Mouse (Mus musculus): Measurements from ENCODE around the gene Kcnip4. TPM values are rescaled to one million over a fixed set of nuclear protein-coding genes. Genes with fewer than 3 reads are reported as not detected.
A peak's percentile ranks its signal among the peaks of the same experiment; 100 is the strongest.

Gene Kcnip4
- polyA plus RNA-seq, 1 experiment from 2014 or later = 4.5 TPM

- DNase-seq (ENCODE audit: low spot score) (no peak), ATAC-seq (replicated peaks; ENCODE audit: low FRiP score, low TSS enrichment, low read depth) (no peak)
- Histone ChIP-seq H3K4me2 (ENCODE audit: low read length) (no peak overlapping the region), H3K9me3 (ENCODE audit: control insufficient read depth, low read length) (no peaks in the 10 kb centered on the region), H3K27me3 (replicated peaks; ENCODE audit: control insufficient read depth, insufficient read depth, low read length) (no peaks in the 10 kb centered on the region), H3K36me3 (ENCODE audit: control insufficient read depth, insufficient read depth, low read length) (no peaks in the 10 kb centered on the region), H3K9ac (ENCODE audit: low read length) (no peak overlapping the region), H3K27ac (ENCODE audit: low read depth) (no peak overlapping the region), H3K4me1 (replicated peaks; ENCODE audit: control insufficient read depth, insufficient read depth, low read length) (no peaks in the 10 kb centered on the region), H3K4me3 (ENCODE audit: low read depth, low read length) (no peak overlapping the region)
- 69% methylated on average over 2 of the region's 2 CpGs for whole genome bisulfite sequencing
These were observed 1041.6 kb downstream of the Kcnip4 start for GRCm38 (mm10) chr5:48483112-48483511.

- ATAC-seq (replicated peaks; ENCODE audit: low FRiP score, low TSS enrichment, low read depth) = no peak
- no peak for DNase-seq (ENCODE audit: low spot score)
These were observed 1064.5 kb downstream of the Kcnip4 start for GRCm38 (mm10) chr5:48460221-48460620.

GRCm38 (mm10) chr5:48448888-48449287 is 1075.8 kb downstream of the Kcnip4 start:
- H3K27ac ChIP-seq (ENCODE audit: low read depth) = no peak overlapping the region
- DNase-seq (ENCODE audit: low spot score) (no peak), ATAC-seq (replicated peaks; ENCODE audit: low FRiP score, low TSS enrichment, low read depth) (no peak)
- H3K27me3 ChIP-seq (replicated peaks; ENCODE audit: control insufficient read depth, insufficient read depth, low read length) = no peaks in the 10 kb centered on the region
- no peak overlapping the region for H3K4me2 ChIP-seq (ENCODE audit: low read length)
- no peak overlapping the region for H3K4me3 ChIP-seq (ENCODE audit: low read depth, low read length)
- H3K9me3 ChIP-seq (ENCODE audit: control insufficient read depth, low read length) = no peaks in the 10 kb centered on the region
- H3K9ac ChIP-seq (ENCODE audit: low read length) = no peak overlapping the region
- no peaks in the 10 kb centered on the region for H3K4me1 ChIP-seq (replicated peaks; ENCODE audit: control insufficient read depth, insufficient read depth, low read length)
- 76% methylated on average over 1 of the region's 1 CpGs for WGBS
- no peaks in the 10 kb centered on the region for H3K36me3 ChIP-seq (ENCODE audit: control insufficient read depth, insufficient read depth, low read length)

More at GRCm38 (mm10) chr5:48460221-48460620, 1064.5 kb downstream of the Kcnip4 start:
- Histone ChIP-seq H3K27me3 (replicated peaks; ENCODE audit: control insufficient read depth, insufficient read depth, low read length) (no peaks in the 10 kb centered on the region), H3K36me3 (ENCODE audit: control insufficient read depth, insufficient read depth, low read length) (no peaks in the 10 kb centered on the region), H3K4me1 (replicated peaks; ENCODE audit: control insufficient read depth, insufficient read depth, low read length) (no peaks in the 10 kb centered on the region), H3K9ac (ENCODE audit: low read length) (no peak overlapping the region), H3K9me3 (ENCODE audit: control insufficient read depth, low read length) (no peaks in the 10 kb centered on the region), H3K4me3 (ENCODE audit: low read depth, low read length) (no peak overlapping the region), H3K27ac (ENCODE audit: low read depth) (no peak overlapping the region), H3K4me2 (ENCODE audit: low read length) (no peak overlapping the region)
- WGBS = 72% methylated on average over 2 of the region's 2 CpGs

GRCm38 (mm10) chr5:48430459-48430858 is 1094.2 kb downstream of the Kcnip4 start:
- Histone ChIP-seq H3K4me2 (ENCODE audit: low read length) (no peak overlapping the region), H3K9ac (ENCODE audit: low read length) (no peak overlapping the region), H3K36me3 (ENCODE audit: control insufficient read depth, insufficient read depth, low read length) (no peaks in the 10 kb centered on the region), H3K27ac (ENCODE audit: low read depth) (no peak overlapping the region), H3K4me3 (ENCODE audit: low read depth, low read length) (no peak overlapping the region), H3K27me3 (replicated peaks; ENCODE audit: control insufficient read depth, insufficient read depth, low read length) (no peaks in the 10 kb centered on the region), H3K9me3 (ENCODE audit: control insufficient read depth, low read length) (no peaks in the 10 kb centered on the region), H3K4me1 (replicated peaks; ENCODE audit: control insufficient read depth, insufficient read depth, low read length) (no peaks in the 10 kb centered on the region)
- ATAC-seq (replicated peaks; ENCODE audit: low FRiP score, low TSS enrichment, low read depth) = no peak
- peak; percentile 62 for DNase-seq (ENCODE audit: low spot score)

GRCm38 (mm10) chr5:48421957-48422356 is 1102.8 kb downstream of the Kcnip4 start:
- Histone ChIP-seq H3K9me3 (ENCODE audit: control insufficient read depth, low read length) (no peaks in the 10 kb centered on the region), H3K4me2 (ENCODE audit: low read length) (no peak overlapping the region), H3K36me3 (ENCODE audit: control insufficient read depth, insufficient read depth, low read length) (no peaks in the 10 kb centered on the region), H3K27ac (ENCODE audit: low read depth) (no peak overlapping the region), H3K9ac (ENCODE audit: low read length) (no peak overlapping the region), H3K27me3 (replicated peaks; ENCODE audit: control insufficient read depth, insufficient read depth, low read length) (no peaks in the 10 kb centered on the region), H3K4me3 (ENCODE audit: low read depth, low read length) (no peak overlapping the region), H3K4me1 (replicated peaks; ENCODE audit: control insufficient read depth, insufficient read depth, low read length) (no peaks in the 10 kb centered on the region)
- no peak for DNase-seq (ENCODE audit: low spot score)
- 90% methylated on average over 1 of the region's 1 CpGs for WGBS
- no peak for ATAC-seq (replicated peaks; ENCODE audit: low FRiP score, low TSS enrichment, low read depth)

- H3K4me3 ChIP-seq (ENCODE audit: low read depth, low read length) = no peak overlapping the region
- no peaks in the 10 kb centered on the region for H3K4me1 ChIP-seq (replicated peaks; ENCODE audit: control insufficient read depth, insufficient read depth, low read length)
- ATAC-seq (replicated peaks; ENCODE audit: low FRiP score, low TSS enrichment, low read depth) = no peak
- H3K9me3 ChIP-seq (ENCODE audit: control insufficient read depth, low read length) = no peaks in the 10 kb centered on the region
- H3K27me3 ChIP-seq (replicated peaks; ENCODE audit: control insufficient read depth, insufficient read depth, low read length) = no peaks in the 10 kb centered on the region
- no peak overlapping the region for H3K4me2 ChIP-seq (ENCODE audit: low read length)
- DNase-seq (ENCODE audit: low spot score) = no peak
- 91% methylated on average over 2 of the region's 2 CpGs for WGBS
- no peak overlapping the region for H3K27ac ChIP-seq (ENCODE audit: low read depth)
- H3K9ac ChIP-seq (ENCODE audit: low read length) = no peak overlapping the region
- H3K36me3 ChIP-seq (ENCODE audit: control insufficient read depth, insufficient read depth, low read length) = no peaks in the 10 kb centered on the region
These were observed 1105.0 kb downstream of the Kcnip4 start for GRCm38 (mm10) chr5:48419741-48420140.

GRCm38 (mm10) chr5:48412261-48412660 is 1112.4 kb downstream of the Kcnip4 start:
- H3K36me3 ChIP-seq (ENCODE audit: control insufficient read depth, insufficient read depth, low read length) = no peaks in the 10 kb centered on the region
- H3K9ac ChIP-seq (ENCODE audit: low read length) = no peak overlapping the region
- WGBS = 91% methylated on average over 4 of the region's 4 CpGs
- H3K9me3 ChIP-seq (ENCODE audit: control insufficient read depth, low read length) = no peaks in the 10 kb centered on the region
- H3K4me3 ChIP-seq (ENCODE audit: low read depth, low read length) = no peak overlapping the region
- no peak for ATAC-seq (replicated peaks; ENCODE audit: low FRiP score, low TSS enrichment, low read depth)
- no peak overlapping the region for H3K27ac ChIP-seq (ENCODE audit: low read depth)
- no peaks in the 10 kb centered on the region for H3K4me1 ChIP-seq (replicated peaks; ENCODE audit: control insufficient read depth, insufficient read depth, low read length)
- H3K27me3 ChIP-seq (replicated peaks; ENCODE audit: control insufficient read depth, insufficient read depth, low read length) = no peaks in the 10 kb centered on the region
- H3K4me2 ChIP-seq (ENCODE audit: low read length) = no peak overlapping the region
- DNase-seq (ENCODE audit: low spot score) = no peak

GRCm38 (mm10) chr5:48411462-48411861 is 1113.2 kb downstream of the Kcnip4 start:
- no peaks in the 10 kb centered on the region for H3K4me1 ChIP-seq (replicated peaks; ENCODE audit: control insufficient read depth, insufficient read depth, low read length)
- no peak for ATAC-seq (replicated peaks; ENCODE audit: low FRiP score, low TSS enrichment, low read depth)
- no peak overlapping the region for H3K4me2 ChIP-seq (ENCODE audit: low read length)
- H3K9ac ChIP-seq (ENCODE audit: low read length) = no peak overlapping the region
- DNase-seq (ENCODE audit: low spot score) = no peak
- H3K27ac ChIP-seq (ENCODE audit: low read depth) = no peak overlapping the region
- no peaks in the 10 kb centered on the region for H3K27me3 ChIP-seq (replicated peaks; ENCODE audit: control insufficient read depth, insufficient read depth, low read length)
- H3K4me3 ChIP-seq (ENCODE audit: low read depth, low read length) = no peak overlapping the region
- WGBS = 85% methylated on average over 4 of the region's 4 CpGs
- no peaks in the 10 kb centered on the region for H3K36me3 ChIP-seq (ENCODE audit: control insufficient read depth, insufficient read depth, low read length)
- H3K9me3 ChIP-seq (ENCODE audit: control insufficient read depth, low read length) = no peaks in the 10 kb centered on the region

GRCm38 (mm10) chr5:48410348-48410747 is 1114.4 kb downstream of the Kcnip4 start:
- Histone ChIP-seq H3K36me3 (ENCODE audit: control insufficient read depth, insufficient read depth, low read length) (no peaks in the 10 kb centered on the region), H3K27me3 (replicated peaks; ENCODE audit: control insufficient read depth, insufficient read depth, low read length) (no peaks in the 10 kb centered on the region), H3K4me2 (ENCODE audit: low read length) (no peak overlapping the region), H3K27ac (ENCODE audit: low read depth) (no peak overlapping the region), H3K4me3 (ENCODE audit: low read depth, low read length) (no peak overlapping the region), H3K4me1 (replicated peaks; ENCODE audit: control insufficient read depth, insufficient read depth, low read length) (no peaks in the 10 kb centered on the region), H3K9ac (ENCODE audit: low read length) (no peak overlapping the region), H3K9me3 (ENCODE audit: control insufficient read depth, low read length) (no peaks in the 10 kb centered on the region)
- ATAC-seq (replicated peaks; ENCODE audit: low FRiP score, low TSS enrichment, low read depth) = no peak
- no peak for DNase-seq (ENCODE audit: low spot score)
- WGBS = 68% methylated on average over 5 of the region's 5 CpGs
